Mouse (Mus musculus): ENCODE data around the gene AI854703. TPM values are rescaled to one million over a fixed set of nuclear protein-coding genes. Genes with fewer than 3 reads are reported as not detected.

Gene AI854703
- total RNA-seq, 2 experiments from 2014 or later = 17.1 to 17.3 TPM

DNA sequence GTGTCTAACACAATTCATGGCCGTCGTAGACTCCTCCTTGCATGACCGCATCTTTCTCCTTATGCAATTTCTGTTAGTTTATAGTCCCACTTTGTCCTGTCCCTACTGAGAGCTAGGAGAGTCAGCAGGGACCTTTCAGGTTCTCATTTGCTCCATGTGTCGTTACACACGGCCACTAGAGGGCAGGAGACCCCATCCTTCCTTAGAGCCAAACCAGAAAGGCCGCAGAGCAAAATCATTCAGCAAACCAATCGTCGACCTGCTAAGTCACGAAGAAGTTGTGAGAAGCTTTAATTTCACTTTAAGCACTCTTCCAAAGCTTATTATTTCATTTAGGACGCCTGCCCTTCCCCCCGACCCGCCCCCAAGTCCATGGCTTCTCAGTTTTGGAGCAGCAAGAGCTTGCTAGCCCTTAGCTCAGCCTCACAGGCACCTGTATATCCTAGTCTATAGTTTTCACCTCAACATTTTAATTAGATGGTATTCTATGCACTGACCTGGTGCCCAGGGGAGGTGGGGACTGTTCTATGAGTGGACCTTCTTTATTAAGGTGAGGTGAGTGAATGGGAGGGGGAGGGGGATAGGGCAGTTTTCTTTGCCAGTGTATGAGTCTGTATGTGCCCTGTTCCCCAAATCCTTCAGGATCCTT, 19.2 kb downstream of the AI854703 start:
- intact Hi-C loops (cut with DNase I) = loop anchor here (2.0 to 5.0 kb wide), 2 partner anchors 127 to 312 kb away; no protein-coding TSS in a partner anchor

DNA sequence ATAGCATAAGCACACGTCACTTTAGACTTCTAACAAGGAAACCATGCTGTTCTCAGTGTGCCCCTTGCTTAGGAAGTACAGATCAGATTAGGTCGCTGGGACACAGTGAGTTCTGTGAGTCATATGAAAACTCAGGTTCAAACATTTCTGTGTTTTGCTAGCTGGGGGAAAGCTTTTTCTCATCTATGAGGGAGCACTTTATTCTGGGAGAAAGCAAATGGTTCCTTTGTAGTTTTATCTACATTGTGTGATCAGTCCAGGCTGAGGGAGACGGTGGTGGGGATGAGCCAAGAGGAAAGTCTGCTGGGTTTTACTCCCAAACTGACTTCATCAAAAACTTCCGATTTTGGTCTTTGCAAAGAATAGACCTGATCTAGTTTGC, 19.7 kb downstream of the AI854703 start:
- no peak for DNase-seq (ENCODE audit: extremely low spot score in 1 of 2, low spot score in 2 of 2)
- intact Hi-C loops (cut with DNase I) = loop anchor here (5.0 kb wide), 1 partner anchor 311 kb away; no protein-coding TSS in a partner anchor

More for the DNA sequence above, 19.2 kb downstream of the AI854703 start:
- peak; percentile 59 to 73 for DNase-seq (ENCODE audit: extremely low spot score in 1 of 2, low spot score in 2 of 2)

DNA sequence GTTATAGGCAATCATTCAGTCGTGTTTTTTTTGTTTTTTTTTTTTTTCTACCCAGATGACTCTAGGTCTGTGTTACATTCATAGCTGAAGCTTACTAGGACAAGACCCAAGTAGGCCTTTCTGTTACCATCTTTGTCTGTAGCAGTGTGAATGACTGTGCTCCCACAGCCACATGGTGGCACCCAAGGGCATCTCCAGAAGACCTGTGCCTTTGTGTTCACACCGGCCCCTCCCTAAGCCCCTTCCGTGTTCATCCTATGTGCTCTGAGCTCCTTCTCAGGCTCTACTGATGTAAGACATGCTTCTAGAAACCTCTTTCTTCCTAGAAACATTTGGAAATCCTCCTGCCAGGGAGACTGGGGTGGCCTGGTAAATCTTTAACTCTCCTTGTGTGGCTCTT, 20.4 kb downstream of the AI854703 start, which contains the start of gene Gimap8:
Gene Gimap8, plus strand, starts transcription at position 240 of the 400 bp plus-strand sequence.
- intact Hi-C loops (cut with DNase I) = loop anchor here (5.0 kb wide), 1 partner anchor 310 kb away; no protein-coding TSS in a partner anchor
- DNase-seq (ENCODE audit: extremely low spot score in 1 of 2, low spot score in 2 of 2) = peak in 1 of 2 experiments; percentile 71

DNA sequence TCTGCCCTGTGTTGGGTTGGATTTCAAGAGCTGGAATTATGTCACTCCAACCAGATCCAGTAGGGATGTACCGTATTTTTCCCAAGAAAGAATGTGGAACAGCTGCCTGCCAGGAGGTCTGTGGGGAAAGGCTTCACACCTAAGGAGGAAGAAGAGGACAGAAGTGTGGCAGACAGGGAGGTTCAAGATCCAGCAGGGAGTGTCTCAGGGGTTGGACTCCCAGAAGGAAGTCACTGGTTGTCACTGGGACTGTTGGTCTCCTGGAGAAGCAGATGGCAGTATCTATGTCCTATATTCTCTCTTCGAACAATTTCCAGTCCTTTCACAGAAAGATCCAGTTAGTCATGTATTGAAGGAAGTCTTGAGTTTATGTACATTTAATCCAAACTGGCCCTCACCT, 21.0 kb downstream of the AI854703 start:
- intact Hi-C loops (cut with DNase I) = loop anchor here (5.0 kb wide), 1 partner anchor 310 kb away; no protein-coding TSS in a partner anchor
- no peak for DNase-seq (ENCODE audit: extremely low spot score in 1 of 2, low spot score in 2 of 2)

DNA sequence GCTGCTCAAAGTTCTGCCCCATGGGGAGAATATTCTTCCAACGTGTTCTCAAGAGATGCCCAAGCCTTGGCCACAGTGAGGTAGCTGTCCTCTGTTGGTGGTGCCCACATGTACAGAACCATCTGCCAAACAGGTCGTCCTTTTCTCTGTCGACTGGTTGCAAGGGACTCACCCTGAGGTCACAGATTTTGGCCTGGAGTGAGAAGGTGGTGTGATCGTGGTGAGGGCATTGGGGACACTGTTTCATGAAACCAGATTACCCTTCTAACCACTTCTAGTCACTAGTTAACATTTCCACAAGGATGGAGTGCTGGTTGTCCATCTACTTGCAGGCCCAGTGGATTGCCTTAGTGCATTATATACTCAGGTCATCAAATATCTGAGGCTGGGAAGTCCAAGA, 22.2 kb downstream of the AI854703 start:
- no peak for DNase-seq (ENCODE audit: extremely low spot score in 1 of 2, low spot score in 2 of 2)
- intact Hi-C loops (cut with DNase I) = loop anchor here (5.0 kb wide), 1 partner anchor 309 kb away; no protein-coding TSS in a partner anchor

DNA sequence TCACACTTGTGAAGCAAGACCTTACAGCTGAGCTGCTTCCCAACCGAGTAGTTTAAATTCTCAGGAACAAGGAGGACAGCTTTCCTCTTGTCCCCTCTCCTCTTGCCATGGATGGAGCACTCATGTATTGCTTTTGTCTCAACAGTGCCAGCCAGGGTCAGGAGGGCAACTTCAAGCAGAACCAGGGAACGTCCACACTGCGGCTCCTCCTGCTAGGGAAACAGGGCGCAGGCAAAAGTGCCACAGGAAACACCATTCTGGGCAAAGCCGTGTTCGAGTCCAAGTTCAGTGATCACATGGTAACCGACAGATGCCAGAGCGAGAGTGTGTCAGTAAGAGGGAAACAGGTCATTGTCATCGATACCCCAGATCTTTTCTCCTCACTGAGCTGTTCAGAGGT, 23.5 kb downstream of the AI854703 start:
- intact Hi-C loops (cut with DNase I) = no loop called here
- DNase-seq (ENCODE audit: extremely low spot score in 1 of 2, low spot score in 2 of 2) = no peak

DNA sequence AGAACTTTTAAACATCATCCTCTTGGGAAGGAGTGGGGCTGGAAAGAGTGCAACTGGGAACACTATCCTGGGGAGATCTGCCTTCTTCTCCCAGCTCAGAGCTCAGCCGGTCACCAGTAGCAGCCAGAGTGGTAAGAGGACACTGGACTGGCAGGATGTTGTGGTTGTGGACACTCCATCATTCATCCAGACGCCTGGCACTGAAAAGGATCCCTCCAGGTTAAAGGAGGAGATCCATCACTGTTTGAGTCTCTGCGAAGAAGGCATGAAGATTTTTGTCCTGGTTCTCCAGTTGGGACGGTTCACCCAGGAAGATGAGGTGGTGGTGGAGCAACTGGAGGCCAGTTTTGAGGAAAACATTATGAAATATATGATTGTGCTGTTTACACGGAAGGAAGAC, 32.2 kb downstream of the AI854703 start:
- DNase-seq (ENCODE audit: extremely low spot score in 1 of 2, low spot score in 2 of 2) = no peak
- intact Hi-C loops (cut with DNase I) = no loop called here

DNA sequence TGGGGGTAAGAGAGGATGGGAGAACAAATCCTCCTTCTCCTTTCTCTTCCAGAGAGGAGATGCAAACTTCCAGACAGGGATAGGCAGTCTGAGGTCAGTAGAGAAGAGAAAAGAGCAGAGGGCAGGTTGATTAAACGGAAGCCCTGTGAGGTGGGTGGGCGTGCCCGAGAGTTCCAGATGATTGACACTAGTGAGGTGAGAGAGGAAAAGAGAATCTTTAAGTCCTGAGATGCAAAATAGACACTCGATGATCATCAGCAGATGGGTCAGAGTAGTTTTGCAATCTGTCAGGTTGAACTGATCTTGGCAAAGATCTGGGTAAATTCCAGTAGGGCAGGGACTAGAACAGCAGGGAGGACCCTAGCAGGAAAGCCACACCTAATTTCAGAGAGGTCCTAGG, 38.2 kb downstream of the AI854703 start:
- no peak for DNase-seq (ENCODE audit: extremely low spot score in 1 of 2, low spot score in 2 of 2)
- intact Hi-C loops (cut with DNase I) = no loop called here

DNA sequence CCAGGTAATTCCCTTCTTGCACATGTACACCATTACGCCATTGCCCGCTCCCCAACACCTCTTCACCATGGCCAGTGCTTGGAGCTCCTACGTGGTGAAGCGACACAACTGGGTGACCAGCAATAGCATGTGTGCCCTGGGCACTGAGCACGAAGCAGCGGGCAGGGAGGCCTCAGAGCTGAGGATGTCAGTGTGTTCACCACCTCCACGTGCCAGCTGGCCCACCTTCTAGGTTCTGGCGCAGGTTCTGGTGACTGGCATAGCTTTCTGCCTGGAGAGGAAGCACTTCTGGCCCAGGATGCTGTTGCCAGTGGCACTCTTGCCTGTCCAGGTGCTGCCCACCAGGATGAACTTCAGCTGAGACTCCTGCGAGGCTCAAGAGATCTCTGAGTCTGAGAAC, 38.9 kb downstream of the AI854703 start:
- intact Hi-C loops (cut with DNase I) = no loop called here
- no peak for DNase-seq (ENCODE audit: extremely low spot score in 1 of 2, low spot score in 2 of 2)

DNA sequence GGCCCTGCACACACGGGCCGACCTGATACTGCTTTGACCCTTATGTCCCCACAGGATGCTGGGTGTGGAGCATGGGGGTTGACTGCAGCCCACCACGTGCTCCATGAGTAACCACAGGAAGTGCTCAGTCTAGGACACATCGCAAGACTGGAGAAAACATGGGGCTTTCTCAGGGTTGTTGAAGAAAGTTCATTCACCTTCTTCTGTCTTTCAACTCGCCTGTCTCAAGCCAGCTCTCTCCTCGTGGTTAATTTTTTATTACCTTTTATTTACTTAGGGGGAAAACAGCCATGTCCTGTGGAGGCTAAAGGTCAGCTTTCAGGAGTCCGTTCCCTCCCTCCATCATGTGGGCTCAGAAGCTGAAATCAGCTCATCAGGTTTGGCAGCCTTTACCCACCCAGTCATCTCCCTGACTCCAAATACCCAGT, 39.6 kb downstream of the AI854703 start:
- DNase-seq (ENCODE audit: extremely low spot score in 1 of 2, low spot score in 2 of 2) = no peak
- intact Hi-C loops (cut with DNase I) = no loop called here

DNA sequence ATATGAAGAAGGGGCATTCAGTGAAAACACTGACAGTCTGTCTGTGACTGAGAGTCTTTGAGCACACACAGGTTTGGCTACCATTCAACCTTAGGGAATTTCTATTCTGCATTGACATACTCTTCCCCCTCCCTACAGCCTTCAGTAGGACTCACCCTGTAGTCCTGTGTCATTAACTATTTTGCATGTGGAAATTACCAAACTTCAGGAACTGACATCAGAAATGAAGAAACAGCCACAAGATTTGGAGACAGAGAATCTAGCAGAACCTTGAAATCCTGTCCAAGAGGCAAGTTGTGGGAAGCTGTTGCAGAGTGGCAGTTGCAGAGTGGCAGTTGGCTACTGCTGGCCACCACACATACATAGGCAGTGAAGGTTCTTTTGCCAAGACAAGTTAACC, 41.5 kb downstream of the AI854703 start:
- no peak for DNase-seq (ENCODE audit: extremely low spot score in 1 of 2, low spot score in 2 of 2)
- intact Hi-C loops (cut with DNase I) = no loop called here

DNA sequence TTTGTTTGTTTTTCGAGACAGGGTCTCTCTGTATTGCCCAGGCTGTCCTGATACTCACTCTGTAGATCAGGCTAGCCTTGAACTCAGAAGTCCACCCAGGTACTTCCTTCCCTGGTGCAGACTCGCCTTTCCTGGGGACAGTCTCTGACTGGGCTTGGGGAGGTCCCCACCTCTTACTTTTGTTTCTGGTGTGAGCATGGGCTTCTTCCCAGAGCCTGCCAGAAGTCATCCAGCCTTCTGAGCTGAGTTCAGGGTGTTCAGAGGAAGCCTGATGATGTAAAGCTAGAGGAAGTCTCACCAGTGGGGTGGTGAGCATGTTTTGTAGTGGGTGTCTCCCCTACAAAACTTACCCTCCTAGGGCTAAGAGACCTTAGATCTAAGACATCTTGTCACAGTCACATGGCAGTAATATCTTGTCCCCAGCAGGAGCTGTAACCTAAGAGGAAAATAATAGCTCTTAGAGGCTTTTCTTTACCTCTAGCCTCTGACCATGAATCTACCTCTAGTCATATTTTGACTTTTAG, 42.9 kb downstream of the AI854703 start:
- no peak for DNase-seq (ENCODE audit: extremely low spot score in 1 of 2, low spot score in 2 of 2)
- intact Hi-C loops (cut with DNase I) = no loop called here

DNA sequence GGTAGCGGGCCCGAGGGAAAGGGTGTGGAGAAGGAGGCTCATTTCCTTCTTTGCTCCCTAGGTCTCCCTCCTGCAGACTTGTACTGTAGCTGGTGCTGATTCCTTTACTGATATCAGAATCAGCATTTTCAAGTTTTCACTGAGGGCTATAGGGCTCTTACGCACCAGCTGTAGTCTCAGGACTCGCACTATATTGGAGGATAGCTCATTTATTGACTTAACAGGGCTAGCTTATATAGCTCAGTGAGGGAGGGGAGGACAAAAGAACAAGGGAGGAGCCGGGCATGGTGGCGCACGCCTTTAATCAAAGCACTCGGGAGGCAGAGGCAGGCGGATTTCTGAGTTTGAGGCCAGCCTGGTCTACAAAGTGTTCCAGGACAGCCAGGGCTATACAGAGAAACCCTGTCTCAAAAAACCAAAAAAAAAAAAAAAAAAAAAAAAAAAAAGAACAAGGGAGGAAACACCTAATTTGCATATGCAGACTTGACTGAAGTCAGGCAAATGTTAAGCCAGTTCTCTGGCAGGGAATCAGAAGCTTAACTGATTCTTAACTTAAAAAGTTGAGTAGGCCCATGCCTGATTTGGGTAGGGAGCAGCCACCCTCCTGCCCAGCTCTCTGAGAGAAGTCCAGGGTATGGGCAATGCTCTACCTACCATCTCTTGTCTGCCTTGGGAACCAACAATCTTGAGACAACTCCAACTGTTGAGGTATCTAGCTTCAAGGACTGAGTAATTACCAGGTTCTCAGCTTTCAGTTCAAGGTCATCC, 47.9 kb downstream of the AI854703 start:
- intact Hi-C loops (cut with DNase I) = no loop called here
- DNase-seq (ENCODE audit: extremely low spot score in 1 of 2, low spot score in 2 of 2) = no peak

DNA sequence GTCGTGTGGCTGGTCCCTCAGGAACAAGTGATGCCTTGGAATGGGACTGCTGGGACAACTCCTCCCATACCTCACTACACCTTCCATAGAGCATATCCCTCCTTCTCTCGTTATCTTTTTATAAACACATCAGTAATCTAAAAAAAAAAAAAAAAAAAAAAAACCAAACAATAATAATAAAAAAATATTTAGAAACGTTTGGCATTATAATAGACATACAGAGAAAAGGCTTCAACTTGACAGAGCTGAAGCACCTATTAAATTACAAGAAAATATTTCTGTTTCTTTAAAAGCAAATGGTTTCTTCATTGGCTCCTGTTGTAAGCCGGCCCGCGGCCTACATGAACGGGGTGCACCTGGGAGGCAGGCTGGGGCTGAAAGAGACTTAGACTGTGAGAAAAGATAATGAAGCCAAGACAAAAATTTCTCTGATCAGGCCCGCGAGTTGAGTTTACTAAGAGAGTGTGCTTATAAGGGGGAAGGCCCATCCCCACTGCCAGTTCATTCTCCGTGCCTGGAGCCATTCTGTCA, 48.9 kb downstream of the AI854703 start:
- no peak for DNase-seq (ENCODE audit: extremely low spot score in 1 of 2, low spot score in 2 of 2)
- intact Hi-C loops (cut with DNase I) = no loop called here

DNA sequence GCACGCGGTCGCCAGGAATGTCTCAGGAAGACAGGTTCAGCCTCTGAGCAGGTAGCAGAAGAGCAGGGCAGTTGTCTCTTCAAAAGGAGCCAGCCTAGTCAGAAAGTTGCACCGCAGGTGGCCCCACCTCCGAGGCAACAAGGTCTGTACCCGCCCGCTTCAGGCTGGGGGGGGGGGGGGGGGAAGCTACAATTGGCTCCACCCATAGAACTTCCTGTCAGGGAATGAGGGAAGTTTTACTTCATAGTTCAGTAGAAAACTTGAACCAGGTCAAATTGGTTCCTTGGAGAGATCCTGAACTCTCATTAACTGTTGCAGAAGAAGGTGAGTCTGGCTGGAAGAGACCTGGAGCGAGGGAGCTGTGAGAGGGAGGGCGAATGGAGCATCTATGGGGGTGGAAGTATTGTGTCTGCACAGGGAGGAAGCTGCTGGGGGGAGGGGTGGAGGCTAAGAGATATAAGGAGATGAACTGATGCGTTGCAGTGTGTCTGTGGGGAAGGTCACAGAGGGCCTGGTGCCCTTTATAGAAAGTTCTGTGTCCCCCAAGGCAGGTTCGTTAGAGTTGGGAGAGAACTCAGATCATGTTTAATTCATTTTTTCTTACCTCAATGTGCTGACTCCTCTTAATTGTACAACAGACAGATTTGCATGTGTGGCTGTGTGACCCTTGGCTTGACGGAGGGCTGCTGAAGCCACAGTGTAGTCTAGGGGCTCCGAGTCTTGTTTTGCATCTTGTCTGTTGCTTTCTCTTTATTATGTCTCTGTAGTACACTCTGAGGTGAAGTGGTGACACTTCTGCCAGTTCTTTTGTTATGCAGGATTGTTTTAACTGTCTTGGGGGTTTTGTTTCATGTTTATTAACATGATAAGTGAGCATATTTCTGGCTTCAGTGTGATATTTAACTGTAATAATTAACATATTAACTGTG, 49.6 kb downstream of the AI854703 start, which contains the start of gene Gimap9:
Gene Gimap9, plus strand, starts transcription at position 199 of the 929 bp plus-strand sequence.
- intact Hi-C loops (cut with DNase I) = no loop called here
- DNase-seq (ENCODE audit: extremely low spot score in 1 of 2, low spot score in 2 of 2) = peak in 1 of 2 experiments; percentile 36

DNA sequence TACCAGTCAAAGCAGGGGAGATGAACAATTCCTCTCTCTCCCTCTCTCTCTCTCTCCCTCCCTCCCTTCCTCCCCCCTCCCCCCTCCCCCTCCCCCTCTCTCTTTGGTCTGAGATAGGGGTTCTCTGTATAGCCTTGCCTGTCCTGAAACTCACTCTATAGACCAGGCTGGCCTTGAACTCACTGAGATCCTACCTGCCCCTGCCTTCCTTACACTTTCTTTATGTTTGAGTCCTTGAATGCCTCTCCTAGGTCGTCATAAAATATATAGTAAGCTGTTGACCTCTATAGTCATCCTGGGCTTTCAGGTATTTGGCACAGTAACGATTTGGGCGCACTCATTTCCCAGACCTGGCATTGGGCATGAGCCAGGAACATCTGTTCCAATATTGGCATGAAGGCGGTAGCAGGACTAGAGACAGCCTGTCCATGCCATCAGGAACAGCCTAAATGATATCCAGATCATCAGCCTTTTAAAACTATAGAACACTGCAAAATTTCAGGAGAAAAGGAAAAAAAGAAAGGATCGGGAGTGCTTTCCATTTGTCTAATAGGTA, 50.4 kb downstream of the AI854703 start:
- intact Hi-C loops (cut with DNase I) = no loop called here
- no peak for DNase-seq (ENCODE audit: extremely low spot score in 1 of 2, low spot score in 2 of 2)

DNA sequence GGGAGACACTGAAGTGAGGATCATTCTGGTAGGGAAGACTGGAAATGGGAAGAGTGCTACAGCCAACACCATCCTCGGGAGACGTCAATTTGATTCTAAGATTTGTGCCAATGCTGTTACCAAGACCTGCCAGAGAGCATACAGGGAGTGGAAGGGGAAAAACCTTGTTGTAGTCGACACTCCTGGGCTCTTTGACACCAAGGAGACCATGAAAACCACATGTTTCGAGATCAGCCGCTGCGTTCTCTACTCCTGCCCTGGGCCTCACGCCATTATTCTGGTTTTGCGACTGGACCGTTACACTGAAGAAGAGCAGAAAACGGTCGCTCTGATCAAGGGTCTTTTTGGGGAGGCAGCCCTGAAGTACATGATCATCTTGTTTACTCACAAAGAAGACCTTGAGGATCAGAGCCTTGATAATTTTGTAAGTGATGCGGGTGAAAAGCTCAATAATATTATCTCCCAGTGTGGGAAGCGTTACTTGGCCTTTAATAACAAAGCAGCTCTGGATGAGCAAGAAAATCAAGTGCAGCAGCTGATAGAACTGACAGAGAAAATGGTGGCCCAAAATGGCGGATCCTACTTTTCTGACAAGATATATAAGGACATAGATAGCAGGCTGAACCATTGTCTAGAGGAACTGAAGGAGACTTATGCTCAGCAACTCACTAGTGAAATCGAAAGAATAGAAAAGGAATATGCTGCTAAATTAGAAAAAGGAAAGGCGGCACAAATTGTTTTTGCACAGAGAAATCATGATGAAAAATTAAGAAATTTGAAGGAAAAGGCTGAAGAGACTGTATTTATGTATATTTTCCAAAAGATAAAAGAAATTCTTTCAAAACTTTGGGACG, 51.2 kb downstream of the AI854703 start:
- intact Hi-C loops (cut with DNase I) = no loop called here

More for the DNA sequence above, 51.2 kb downstream of the AI854703 start:
- no peak for DNase-seq (ENCODE audit: extremely low spot score in 1 of 2, low spot score in 2 of 2)

All from left cerebral cortex, postnatal 10 days (tissue).